Mouse (Mus musculus) T-helper 17 cell (primary cell): ENCODE results near the gene Gm11733.

Experiments used
- in situ Hi-C, 2 experiments: fragments of 300-600 bp; cut with MboI, MseI; formaldehyde crosslinking; loops; 1 replicate in 1 of 2; 2 replicates in 1 of 2; pipeline ENCODE4 v1.15.1; 2025; ENCODE audit warnings: high pct_unique_total_duplicates in 2 of 2

Gm11733 gene

GRCm38 (mm10) chr11:117478271-117479006 lies 5.7 kb upstream of the Gm11733 start:
- in situ Hi-C loops: no loop called here

GRCm38 (mm10) chr11:117479007-117479719 lies 5.0 kb upstream of the Gm11733 start:
- in situ Hi-C loops: no loop called here

GRCm38 (mm10) chr11:117479746-117480145 lies 4.4 kb upstream of the Gm11733 start:
- in situ Hi-C loops: no loop called here

GRCm38 (mm10) chr11:117482300-117482676 lies 1.9 kb upstream of the Gm11733 start:
- in situ Hi-C loops: no loop called here

GRCm38 (mm10) chr11:117482677-117483511 lies 1.3 kb upstream of the Gm11733 start:
- in situ Hi-C loops: no loop called here

GRCm38 (mm10) chr11:117491408-117492208 lies 7.4 kb downstream of the Gm11733 start:
- in situ Hi-C loops: no loop called here

- in situ Hi-C loops: no loop called here
Observed at GRCm38 (mm10) chr11:117492209-117492505, 8.0 kb downstream of the Gm11733 start.

- in situ Hi-C loops: no loop called here
Observed at GRCm38 (mm10) chr11:117496812-117497211, 12.6 kb downstream of the Gm11733 start.

GRCm38 (mm10) chr11:117497256-117498136 lies 13.3 kb downstream of the Gm11733 start:
- in situ Hi-C loops: no loop called here

- in situ Hi-C loops: no loop called here
Observed at GRCm38 (mm10) chr11:117498137-117498511, 14.0 kb downstream of the Gm11733 start.

- in situ Hi-C loops: no loop called here
Observed at GRCm38 (mm10) chr11:117508972-117509371, 24.8 kb downstream of the Gm11733 start.

- in situ Hi-C loops: loop anchor here in 1 of 2 experiments (5.0 kb wide), 1 partner anchor 804 kb away; no protein-coding TSS in a partner anchor
Observed at GRCm38 (mm10) chr11:117515718-117516421, 31.7 kb downstream of the Gm11733 start.

GRCm38 (mm10) chr11:117516422-117516796 lies 32.2 kb downstream of the Gm11733 start:
- in situ Hi-C loops: loop anchor here in 1 of 2 experiments (5.0 kb wide), 1 partner anchor 804 kb away; no protein-coding TSS in a partner anchor

GRCm38 (mm10) chr11:117521906-117522780 lies 38.0 kb downstream of the Gm11733 start:
- in situ Hi-C loops: no loop called here

- in situ Hi-C loops: no loop called here
Observed at GRCm38 (mm10) chr11:117522879-117523519, 38.8 kb downstream of the Gm11733 start.

- in situ Hi-C loops: no loop called here
Observed at GRCm38 (mm10) chr11:117525606-117526349, 41.6 kb downstream of the Gm11733 start.

GRCm38 (mm10) chr11:117532374-117532773 lies 48.2 kb downstream of the Gm11733 start:
- in situ Hi-C loops: no loop called here

GRCm38 (mm10) chr11:117534912-117535311 lies 50.7 kb downstream of the Gm11733 start:
- in situ Hi-C loops: no loop called here
